Mouse (Mus musculus) kidney, adult 2 months (tissue): ENCODE results near the gene Thoc6. TPM values are rescaled to one million over a fixed set of nuclear protein-coding genes. Genes with fewer than 3 reads are reported as not detected.

ENCODE experiments used
- DNase-seq: peaks from one replicate; pipeline ENCODE4 v3.0.0; 2021
- H3K27ac ChIP-seq: fragments of 200-500 bp; 2 replicates; pipeline ENCODE4 v1.5.1; 2012; ENCODE audit warnings: low read depth, low read length, control low read depth, inconsistent platforms; ENCODE audit not compliant: insufficient read depth
- H3K27me3 ChIP-seq: fragments of 200-500 bp; replicated peaks from 2 replicates; pipeline ENCODE4 v1.6.1; 2012; ENCODE audit warnings: mild to moderate bottlenecking, moderate library complexity, low read length, inconsistent platforms; ENCODE audit not compliant: control insufficient read depth, insufficient read depth
- H3K36me3 ChIP-seq: fragments of 200-500 bp; 2 replicates; pipeline ENCODE4 v1.6.1; 2012; ENCODE audit warnings: mild to moderate bottlenecking, moderate library complexity, low read length, inconsistent platforms; ENCODE audit not compliant: control insufficient read depth, insufficient read depth
- H3K4me1 ChIP-seq: fragments of 200-500 bp; 2 replicates; pipeline ENCODE4 v1.6.1; 2011; ENCODE audit warnings: low read length; ENCODE audit not compliant: control insufficient read depth, insufficient read depth
- H3K4me3 ChIP-seq: fragments of 200-500 bp; 2 replicates; pipeline ENCODE4 v1.5.1; 2011; ENCODE audit warnings: mild to moderate bottlenecking, low read depth, low read length, control low read depth; ENCODE audit not compliant: insufficient read depth
- CTCF ChIP-seq: fragments of 200-500 bp; conservative IDR thresholded peaks from 2 replicates; pipeline ENCODE4 v1.5.1; 2011; ENCODE audit warnings: low read depth, mild to moderate bottlenecking, control low read depth, low read length, moderate library complexity, mixed read lengths; ENCODE audit not compliant: insufficient read depth, insufficient read length
- POLR2A ChIP-seq: fragments of 200-500 bp; IDR thresholded peaks from one replicate; pipeline ENCODE4 v1.6.1; 2011; ENCODE audit warnings: low read depth, low read length, control low read depth
- WGBS: fragments of 180-500 bp; shearing (Covaris S2); methylation state at CpG from one replicate; pipeline ENCODE4 v1.1.7; 2018; 5-methylcytosine and 5-hydroxymethylcytosine counted together
- polyA plus RNA-seq: library from polyadenylated mRNA; depleted of rRNA; stranded (reverse); fragments of >200 nt; gene quantifications from 2 replicates; pipeline ENCODE4 v1.2.3, GENCODE M21; 2012

Thoc6 gene
- polyA plus RNA-seq, 1 experiment, result 14.2 TPM

GRCm38 (mm10) chr17:23676473-23677031 lies 2.9 kb upstream of the Thoc6 start:
- H3K36me3 ChIP-seq, result no peaks in the 10 kb centered on the region
- H3K27ac ChIP-seq, result peak overlapping the region; percentile 64; the same call in 1 of the 2 replicates
- DNase-seq, result peak; percentile 49
- no peaks in the 10 kb centered on the region for H3K27me3 ChIP-seq
- TF ChIP-seq POLR2A (no peak), CTCF (no peak)
- WGBS, result under 1% methylated on average over 37 of the region's 37 CpGs
- H3K4me1 ChIP-seq, result peaks cover 13% of the 10 kb centered on the region
- H3K4me3 ChIP-seq, result peak overlapping the region; percentile 96

GRCm38 (mm10) chr17:23675564-23676281 lies 2.0 kb upstream of the Thoc6 start:
- Histone ChIP-seq H3K27me3 (no peaks in the 10 kb centered on the region), H3K4me1 (peaks cover 7% of the 10 kb centered on the region; the same call in 1 of the 2 replicates), H3K36me3 (no peaks in the 10 kb centered on the region), H3K27ac (no peak overlapping the region), H3K4me3 (peak overlapping the region; percentile 96; the same call in 1 of the 2 replicates)
- peak; percentile 71 for DNase-seq
- no peak for TF ChIP-seq CTCF
- TF ChIP-seq POLR2A, result no peak
- 27% methylated on average over 15 of the region's 15 CpGs for WGBS

- Histone ChIP-seq H3K4me3 (no peak overlapping the region), H3K27me3 (no peaks in the 10 kb centered on the region), H3K4me1 (peaks cover 7% of the 10 kb centered on the region; the same call in 1 of the 2 replicates), H3K27ac (peak overlapping the region; percentile 22; the same call in 1 of the 2 replicates), H3K36me3 (no peaks in the 10 kb centered on the region)
- 34% methylated on average over 5 of the region's 5 CpGs for WGBS
- no peak for DNase-seq
- TF ChIP-seq POLR2A (no peak), CTCF (no peak)
Measured at GRCm38 (mm10) chr17:23675127-23675526, 1.4 kb upstream of the Thoc6 start.

GRCm38 (mm10) chr17:23674271-23674952 lies 730 bp upstream of the Thoc6 start:
- H3K27me3 ChIP-seq, result no peaks in the 10 kb centered on the region
- peak overlapping the region; percentile 70 for H3K4me3 ChIP-seq
- no peaks in the 10 kb centered on the region for H3K36me3 ChIP-seq
- 27% methylated on average over 9 of the region's 9 CpGs for WGBS
- TF ChIP-seq POLR2A (no peak), CTCF (no peak)
- peaks cover 7% of the 10 kb centered on the region; the same call in 1 of the 2 replicates for H3K4me1 ChIP-seq
- peak; percentile 43 for DNase-seq
- H3K27ac ChIP-seq, result peak overlapping the region; percentile 65

GRCm38 (mm10) chr17:23672761-23673160 lies 921 bp downstream of the Thoc6 start:
- H3K4me1 ChIP-seq, result peaks cover 7% of the 10 kb centered on the region; the same call in 1 of the 2 replicates
- H3K27ac ChIP-seq, result no peak overlapping the region
- H3K36me3 ChIP-seq, result no peaks in the 10 kb centered on the region
- no peak for TF ChIP-seq POLR2A
- TF ChIP-seq CTCF, result no peak
- WGBS, result 42% methylated on average over 3 of the region's 3 CpGs
- no peak overlapping the region for H3K4me3 ChIP-seq
- DNase-seq, result no peak
- no peaks in the 10 kb centered on the region for H3K27me3 ChIP-seq

- Histone ChIP-seq H3K4me3 (no peak overlapping the region), H3K36me3 (no peaks in the 10 kb centered on the region), H3K27ac (no peak overlapping the region), H3K4me1 (peaks cover 7% of the 10 kb centered on the region; the same call in 1 of the 2 replicates), H3K27me3 (no peaks in the 10 kb centered on the region)
- TF ChIP-seq POLR2A, result no peak
- no peak for TF ChIP-seq CTCF
- 94% methylated on average over 3 of the region's 3 CpGs for WGBS
- no peak for DNase-seq
Measured at GRCm38 (mm10) chr17:23671519-23671918, 2.2 kb downstream of the Thoc6 start.
